Mouse (Mus musculus): Measurements from ENCODE around the gene Nup62.
A peak's percentile ranks its signal among the peaks of the same experiment; 100 is the strongest.

Gene Nup62

DNA sequence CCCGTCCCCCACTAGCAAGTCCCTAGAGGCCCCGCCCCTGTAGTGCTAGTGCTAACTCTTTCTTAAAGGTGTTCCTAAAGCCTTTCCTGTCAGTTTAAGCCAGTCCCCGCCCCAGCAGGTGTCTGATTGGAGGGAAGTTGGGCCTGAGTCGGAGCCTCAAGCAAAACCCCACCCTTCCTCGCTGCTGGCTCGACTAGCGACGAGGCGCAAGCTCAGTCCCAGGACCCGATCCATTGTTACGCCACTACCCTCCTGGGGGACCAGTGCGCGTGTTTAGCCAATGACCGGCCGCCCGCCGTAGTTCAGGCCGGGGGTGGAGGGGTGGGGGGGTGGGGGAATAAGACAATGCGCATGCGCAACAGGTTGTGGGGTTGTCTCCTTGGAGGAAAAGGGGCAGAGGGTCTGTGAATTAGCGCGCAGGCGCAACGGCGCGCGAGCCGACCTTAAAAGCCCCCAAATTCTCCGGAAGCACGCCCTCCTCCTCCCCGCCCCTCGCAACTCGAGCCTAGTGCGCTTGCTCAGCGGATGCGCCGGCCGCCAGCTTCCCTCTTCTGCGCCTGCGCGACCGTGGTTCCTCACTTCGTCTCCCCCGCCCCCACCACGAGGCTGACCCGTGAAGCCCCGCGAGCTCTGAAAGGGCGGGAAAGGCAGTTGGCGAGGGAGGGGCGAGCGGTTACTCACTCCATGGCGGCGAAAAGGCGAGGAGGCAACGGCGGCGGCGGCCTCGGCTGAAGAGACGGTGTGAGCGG, at the start of gene Nup62, which contains the start of gene Il4i1:
Gene Nup62, plus strand, starts transcription at position 368 of the 749 bp plus-strand sequence.
Gene Il4i1, plus strand, starts transcription at position 667 of the 749 bp plus-strand sequence.
- peak; percentile 97 to 98 for DNase-seq (ENCODE audit: low spot score in 2 of 2)

- no peak for DNase-seq (ENCODE audit: low spot score in 2 of 2)
These were observed 47.8 kb upstream of the Nup62 start for GRCm38 (mm10) chr7:44768129-44768528.

DNA sequence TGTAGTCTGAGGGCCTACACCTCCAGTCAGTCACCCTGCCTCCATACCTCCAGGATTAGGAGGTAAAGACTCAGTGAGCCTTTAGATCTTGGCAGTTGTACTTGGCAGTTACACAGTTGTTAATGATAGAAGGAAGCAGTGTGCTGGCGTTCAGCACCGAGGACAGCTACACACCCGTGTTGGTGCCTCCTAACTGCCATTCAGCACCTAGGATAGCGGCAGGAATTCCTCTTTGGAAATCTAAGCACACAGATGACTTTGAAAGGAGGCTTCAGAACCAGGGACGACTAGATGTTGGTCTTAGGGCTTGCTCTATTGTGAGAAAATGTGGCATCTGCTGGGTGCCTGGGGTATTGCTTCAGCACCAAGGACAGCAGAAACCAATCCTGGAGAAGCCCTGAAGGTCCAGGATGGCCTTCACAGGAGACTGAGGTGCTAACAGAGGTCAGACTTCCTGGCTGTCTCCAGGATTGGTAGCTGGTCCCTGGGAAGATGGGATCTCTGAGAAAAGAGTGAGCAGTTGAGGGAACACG, 45.8 kb upstream of the Nup62 start:
- DNase-seq (ENCODE audit: low spot score in 2 of 2), result no peak

DNA sequence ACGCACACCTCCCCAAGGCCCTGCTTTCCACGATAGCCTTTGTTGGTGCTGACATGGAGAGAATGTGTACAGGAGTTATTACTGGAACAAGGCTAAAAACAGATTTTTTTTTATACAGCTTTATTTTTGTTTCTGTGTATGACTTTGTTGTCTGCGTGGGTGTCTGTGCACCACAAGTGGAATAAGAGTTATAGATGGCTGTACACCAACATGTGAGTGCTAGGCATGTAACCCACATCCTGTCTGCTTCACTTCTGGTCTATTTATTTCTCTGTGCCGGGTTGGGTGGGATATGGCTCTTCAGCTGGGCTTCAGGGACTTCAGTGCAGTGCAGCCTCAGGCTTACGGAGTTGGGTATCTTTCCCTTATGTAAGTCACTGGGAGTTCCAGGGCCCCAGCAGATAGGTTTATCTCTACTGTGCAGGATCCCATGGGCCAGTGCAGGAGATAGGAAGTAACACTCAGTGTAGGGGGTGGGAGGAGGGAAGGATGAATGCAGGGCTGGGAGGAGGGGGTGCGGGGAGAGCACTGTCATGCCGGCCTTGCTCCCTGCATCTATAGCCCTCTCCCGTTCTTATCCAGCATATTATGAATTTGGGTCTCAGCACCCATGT, 43.2 kb upstream of the Nup62 start:
- DNase-seq (ENCODE audit: low spot score in 2 of 2), result no peak

GRCm38 (mm10) chr7:44776849-44777498, 38.9 kb upstream of the Nup62 start:
- no peak for DNase-seq (ENCODE audit: low spot score in 2 of 2)

GRCm38 (mm10) chr7:44780101-44780500, 35.8 kb upstream of the Nup62 start:
- DNase-seq (ENCODE audit: low spot score in 2 of 2), result no peak

- no peak for DNase-seq (ENCODE audit: low spot score in 2 of 2)
These were observed 26.4 kb upstream of the Nup62 start for GRCm38 (mm10) chr7:44789531-44789930.

GRCm38 (mm10) chr7:44790066-44790465, 25.8 kb upstream of the Nup62 start:
- DNase-seq (ENCODE audit: low spot score in 2 of 2), result no peak

- no peak for DNase-seq (ENCODE audit: low spot score in 2 of 2)
These were observed 23.1 kb upstream of the Nup62 start for GRCm38 (mm10) chr7:44792781-44793180.

GRCm38 (mm10) chr7:44808927-44809326, 7.0 kb upstream of the Nup62 start:
- no peak for DNase-seq (ENCODE audit: low spot score in 2 of 2)

- no peak for DNase-seq (ENCODE audit: low spot score in 2 of 2)
These were observed 6.4 kb upstream of the Nup62 start for GRCm38 (mm10) chr7:44809466-44809865.

- DNase-seq (ENCODE audit: low spot score in 2 of 2), result no peak
These were observed 5.5 kb upstream of the Nup62 start for GRCm38 (mm10) chr7:44810365-44810764.

DNA sequence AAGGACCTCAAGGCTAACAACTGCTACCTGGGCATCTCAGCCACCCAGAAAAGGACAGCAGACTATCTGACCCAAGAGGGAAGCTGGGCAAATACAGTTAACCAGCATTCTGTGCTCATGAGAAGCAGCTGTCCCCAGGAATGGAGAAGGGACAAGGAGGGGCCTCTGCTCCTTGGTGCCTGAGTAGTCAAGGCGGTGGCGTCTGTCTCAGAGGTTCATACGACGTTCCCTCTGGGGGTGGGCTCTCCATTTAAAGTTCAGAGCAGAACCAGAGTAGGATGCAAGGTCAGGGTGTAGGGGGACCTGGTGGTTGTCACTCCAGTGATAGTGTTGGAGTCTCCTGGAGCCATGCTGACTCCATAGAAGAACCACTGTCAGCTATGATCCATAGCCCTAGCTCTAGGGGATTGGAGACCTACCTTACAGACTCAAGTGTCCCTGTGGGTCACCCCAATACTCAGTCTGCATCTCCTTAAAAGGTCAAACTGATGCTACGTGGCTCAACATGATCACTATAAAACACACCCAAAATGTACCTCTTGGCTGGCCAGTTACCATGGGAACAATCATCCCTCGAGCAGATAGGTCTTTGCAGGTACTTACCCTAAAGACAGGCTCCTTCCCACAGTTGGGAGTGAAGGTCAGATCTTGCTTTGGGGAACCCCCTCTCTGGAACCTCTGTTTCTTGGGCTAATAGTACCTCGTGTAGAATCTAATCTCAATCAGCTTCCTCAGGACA, 4.9 kb upstream of the Nup62 start:
- no peak for DNase-seq (ENCODE audit: low spot score in 2 of 2)

DNA sequence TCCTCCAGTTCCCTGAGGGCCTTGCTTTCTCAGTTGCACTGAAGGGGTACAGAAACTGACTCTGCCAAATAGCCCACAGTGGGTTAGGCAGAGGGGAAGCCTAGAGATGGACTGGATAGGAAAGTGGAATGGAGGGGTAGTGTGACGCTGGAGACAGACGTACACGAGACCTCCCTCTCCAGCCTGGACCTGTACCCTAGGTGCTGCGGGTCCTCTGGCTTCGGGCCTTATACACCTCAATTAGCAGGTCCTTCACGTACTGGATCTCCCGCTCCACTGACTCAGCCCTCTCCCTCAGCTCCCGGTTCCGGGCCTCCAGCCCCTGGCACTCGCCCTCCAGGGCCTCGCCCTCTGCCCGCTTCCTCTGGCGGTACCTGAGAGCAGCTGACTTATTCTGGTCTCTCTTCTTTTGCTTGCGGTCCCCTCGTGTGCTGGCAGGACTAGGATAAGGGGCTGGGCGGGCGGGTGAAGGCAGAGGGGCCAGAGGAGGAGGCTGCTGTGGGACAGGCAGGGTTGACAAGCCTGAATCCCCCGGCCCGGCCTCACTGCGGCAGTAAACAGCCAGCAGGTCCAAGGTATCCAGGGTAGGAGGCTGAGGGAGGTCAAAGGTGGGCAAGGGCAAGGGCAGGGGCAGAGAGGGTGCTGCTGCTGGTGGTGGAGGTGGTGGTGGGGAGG, 3.1 kb upstream of the Nup62 start:
- peak in 1 of 2 experiments; percentile 2 for DNase-seq (ENCODE audit: low spot score in 2 of 2)

GRCm38 (mm10) chr7:44813985-44814384, 1.9 kb upstream of the Nup62 start:
- peak in 1 of 2 experiments; percentile 1 for DNase-seq (ENCODE audit: low spot score in 2 of 2)

GRCm38 (mm10) chr7:44814423-44814822, 1.5 kb upstream of the Nup62 start:
- DNase-seq (ENCODE audit: low spot score in 2 of 2), result peak in 1 of 2 experiments; percentile 3

- peak in 1 of 2 experiments; percentile 7 for DNase-seq (ENCODE audit: low spot score in 2 of 2)
These were observed 835 bp upstream of the Nup62 start for GRCm38 (mm10) chr7:44814952-44815553.

DNA sequence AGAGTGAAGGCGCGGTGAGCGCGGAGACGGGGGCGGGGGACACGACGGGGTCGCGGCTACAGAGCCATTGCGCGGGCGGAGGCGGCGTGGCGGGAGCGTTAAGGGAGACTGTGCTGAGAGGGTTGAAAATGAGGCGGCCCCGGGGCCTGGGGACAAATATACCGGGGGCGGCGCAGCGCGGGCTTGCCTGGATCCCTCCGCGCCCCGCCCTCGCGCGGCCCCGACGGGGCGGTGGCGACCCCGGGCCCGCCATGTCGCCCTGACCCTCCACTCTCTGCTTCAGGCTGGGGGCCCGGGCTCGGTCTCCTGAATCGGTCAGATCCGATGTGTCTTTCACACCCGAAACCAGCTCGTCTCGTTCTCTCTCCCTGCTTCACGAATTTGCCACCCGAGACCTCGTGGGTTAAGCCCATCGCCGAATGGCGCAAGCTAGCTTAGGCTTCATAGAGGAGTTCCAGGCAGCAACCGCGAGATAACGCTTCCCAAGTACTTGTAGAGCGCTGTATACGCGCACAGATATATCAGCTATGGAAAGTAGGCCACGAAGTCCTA, 658 bp downstream of the Nup62 start, which contains the start of gene Atf5:
Gene Atf5, minus strand, starts transcription at position 189 of the 552 bp plus-strand sequence.
- DNase-seq (ENCODE audit: low spot score in 2 of 2), result no peak

GRCm38 (mm10) chr7:44817441-44817840, 1.6 kb downstream of the Nup62 start:
- no peak for DNase-seq (ENCODE audit: low spot score in 2 of 2)

GRCm38 (mm10) chr7:44818164-44818563, 2.3 kb downstream of the Nup62 start:
- DNase-seq (ENCODE audit: low spot score in 2 of 2), result no peak
